Mouse (Mus musculus) liver, embryonic 14.5 days (tissue): ENCODE measurements at regions not wholly inside any gene's neighbourhood (a gene's known extent, or its start where the extent isn't known, plus 50 kb on each side); places are given as distances from the start of the nearest gene placed in this dataset.

ENCODE experiments used
- CTCF ChIP-seq: IDR thresholded peaks from 2 replicates; pipeline ENCODE4 v1.5.1; 2016; ENCODE audit warnings: antibody characterized with exemption, low read depth, control low read depth
- EP300 ChIP-seq: IDR thresholded peaks from 2 replicates; pipeline ENCODE4 v1.6.1; 2016; ENCODE audit warnings: antibody characterized with exemption, low read depth

- no peak for TF ChIP-seq CTCF
- TF ChIP-seq EP300: no peak
Observed at GRCm38 (mm10) chr3:134588630-134589029, 240.2 kb upstream of the Tacr3 start.
